Comparison of ENCODE assay signal across 8 mouse cellular contexts in genomic region chr7:98102488-98102887, GRCm38 (mm10). TPM values are rescaled to one million over a fixed set of nuclear protein-coding genes. Genes with fewer than 3 reads are reported as not detected.
A peak's percentile ranks its signal among the peaks of the same experiment; 100 is the strongest.
DNase-seq lines count a peak whose midpoint lies in the region; ATAC-seq and TF ChIP-seq lines count a peak whose summit lies in the region.

No protein-coding gene starts in this region.

- no peak overlapping the region for H3K27ac ChIP-seq in neural tube, embryonic 11.5 days (ENCODE audit: low read depth, low read length)
- no peak overlapping the region for H3K27ac ChIP-seq in liver, embryonic 14.5 days

- DNase-seq in cerebellum, adult 8-10 months, result peak; percentile 18
- DNase-seq in cerebellum, adult 9-11 months, result no peak
- no peak for DNase-seq in neural tube, embryonic 11.5 days (ENCODE audit: low spot score)
- no peak for DNase-seq in neural tube, embryonic 10.5 days (ENCODE audit: extremely low spot score, low spot score)
- no peak for DNase-seq in liver, embryonic 14.5 days (ENCODE audit: low read depth in 3 of 3, low spot score in 3 of 3)
- DNase-seq in B cell, adult 2 months, result no peak
- DNase-seq in kidney, adult 18-20 months, result no peak

- H3K4me3 ChIP-seq in neural tube, embryonic 11.5 days (ENCODE audit: low read depth, low read length), result no peak overlapping the region; the same call in 1 of the 2 replicates
- no peak overlapping the region; a peak in 1 of 4 replicates for H3K4me3 ChIP-seq in liver, embryonic 14.5 days (ENCODE audit: insufficient read depth in 1 of 2, low read depth in 2 of 2, low read length in 2 of 2)

- peak; percentile 14; the same call in 1 of the 2 replicates for TF ChIP-seq CTCF in liver, embryonic 14.5 days (IDR thresholded peaks at IDR 0.05; ENCODE audit: low read depth)

- no peaks in the 10 kb centered on the region for H3K27me3 ChIP-seq in neural tube, embryonic 11.5 days (ENCODE audit: control insufficient read depth, insufficient read depth, low read length)
- no peaks in the 10 kb centered on the region for H3K27me3 ChIP-seq in liver, embryonic 14.5 days (ENCODE audit: control insufficient read depth, insufficient read depth, low read length)

- no peak for TF ChIP-seq EP300 in liver, embryonic 14.5 days (IDR thresholded peaks at IDR 0.05; ENCODE audit: low read depth)

- H3K36me3 ChIP-seq in neural tube, embryonic 11.5 days (ENCODE audit: control insufficient read depth, insufficient read depth, low read length), result no peaks in the 10 kb centered on the region
- H3K36me3 ChIP-seq in liver, embryonic 14.5 days (replicated peaks; ENCODE audit: control insufficient read depth, insufficient read depth, low read depth), result no peaks in the 10 kb centered on the region

- peak overlapping the region; percentile 40; the same call in 1 of the 2 replicates for H3K4me2 ChIP-seq in neural tube, embryonic 11.5 days (ENCODE audit: low read depth)
- peak overlapping the region; percentile 62 for H3K4me2 ChIP-seq in liver, embryonic 14.5 days (ENCODE audit: low read depth)

- peak overlapping the region; percentile 63 for H3K9ac ChIP-seq in neural tube, embryonic 11.5 days (ENCODE audit: low read length)
- H3K9ac ChIP-seq in liver, embryonic 14.5 days (replicated peaks), result no peak overlapping the region

- ATAC-seq in neural tube, embryonic 11.5 days (ENCODE audit: insufficient read depth, low FRiP score, low TSS enrichment), result no peak
- no peak for ATAC-seq in liver, embryonic 14.5 days (ENCODE audit: insufficient read depth)
- ATAC-seq in megakaryocyte progenitor cell, adult 5-6 weeks (replicated peaks; ENCODE audit: poor library complexity), result no peak

- H3K9me3 ChIP-seq in neural tube, embryonic 11.5 days (ENCODE audit: control insufficient read depth, low read length), result no peaks in the 10 kb centered on the region
- H3K9me3 ChIP-seq in liver, embryonic 14.5 days (ENCODE audit: control insufficient read depth, low read length), result no peaks in the 10 kb centered on the region

- H3K4me1 ChIP-seq in neural tube, embryonic 11.5 days (ENCODE audit: control insufficient read depth, insufficient read depth, low read length), result no peaks in the 10 kb centered on the region
- peaks cover 0 to 10% of the 10 kb centered on the region in 2 experiments; a peak in 2 of 4 replicates for H3K4me1 ChIP-seq in liver, embryonic 14.5 days (replicated peaks; ENCODE audit: control insufficient read depth in 2 of 2, insufficient read depth in 2 of 2, low read length in 1 of 2)

- 95% methylated on average over 11 of the region's 11 CpGs for WGBS in neural tube, embryonic 11.5 days
- WGBS in liver, embryonic 14.5 days (ENCODE audit: insufficient replicate concordance), result 87% methylated on average over 11 of the region's 11 CpGs

RNA-seq across cellular contexts. Expression of gene Myo7a, which starts 16.8 kb away (rescaled TPM):
- 11.3 and 13.5 TPM in 2 replicates for polyA plus RNA-seq in neural tube, embryonic 11.5 days (2014; fragmentation: Nextera tagmentation; extraction: Ambion mirVana)
- polyA plus RNA-seq in liver, embryonic 14.5 days (2012; rRNA removed), result 10.3 and 10.4 TPM in 2 replicates
- polyA plus RNA-seq in liver, embryonic 14.5 days (2014; fragmentation: Nextera tagmentation; extraction: Ambion mirVana), result 6.6 and 7.3 TPM in 2 replicates
- 16.0 and 17.1 TPM in 2 replicates for total RNA-seq in megakaryocyte progenitor cell, adult 5-6 weeks (2015)
- total RNA-seq in megakaryocyte progenitor cell, adult 5-6 weeks (2017), result 22.0 and 29.0 TPM in 2 replicates

RNA-seq across cellular contexts. Expression of gene Omp, which starts 42.8 kb away (rescaled TPM):
- 0.22 and 0.24 TPM in 2 replicates for polyA plus RNA-seq in neural tube, embryonic 11.5 days (2014; fragmentation: Nextera tagmentation; extraction: Ambion mirVana)
- 0.61 and 0.63 TPM in 2 replicates for polyA plus RNA-seq in liver, embryonic 14.5 days (2012; rRNA removed)
- polyA plus RNA-seq in liver, embryonic 14.5 days (2014; fragmentation: Nextera tagmentation; extraction: Ambion mirVana), result 0.24 and 0.44 TPM in 2 replicates
- 0.25 and 0.32 TPM in 2 replicates for total RNA-seq in megakaryocyte progenitor cell, adult 5-6 weeks (2015)
- total RNA-seq in megakaryocyte progenitor cell, adult 5-6 weeks (2017), result 0.12 TPM in 1 of 2 replicates, not detected in the other
